In the genomic region with DNA sequence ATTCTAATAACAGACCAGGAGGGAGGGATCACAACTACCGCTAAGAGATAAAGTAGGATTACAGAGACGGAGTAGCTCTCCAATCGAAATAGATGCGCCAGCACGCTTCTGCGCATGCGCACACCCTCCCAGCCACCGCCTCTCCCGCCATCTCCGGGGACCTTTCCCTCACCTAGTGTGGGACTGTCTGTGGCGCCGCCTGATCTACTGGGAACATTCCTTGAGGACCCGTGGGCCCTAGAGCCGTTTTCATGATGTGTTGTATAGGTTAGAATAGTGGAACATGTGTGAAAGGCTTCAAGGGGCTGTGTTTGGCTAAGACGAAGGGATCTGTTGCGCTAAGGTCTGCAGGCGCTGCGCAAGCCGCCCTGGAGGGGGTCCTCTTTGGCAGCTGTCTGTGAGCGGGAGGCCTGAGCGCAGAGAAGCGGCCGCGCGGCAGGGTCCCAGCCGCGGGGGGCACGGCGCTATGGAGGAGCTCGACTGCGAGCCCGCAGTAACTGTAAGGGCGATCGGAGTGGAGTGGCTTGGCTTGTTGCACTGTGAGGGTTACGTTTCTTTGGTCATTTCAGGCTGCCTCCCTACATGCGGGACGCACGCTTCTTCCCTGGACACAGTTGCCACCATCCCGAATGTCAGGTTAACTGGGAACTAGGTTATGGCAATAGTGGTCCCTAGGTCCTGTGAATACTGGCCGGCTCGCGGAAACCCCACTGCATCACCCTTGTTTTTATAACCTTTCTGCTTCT, we compare ENCODE assay signal across 7 mouse cellular contexts. TPM values are rescaled to one million over a fixed set of nuclear protein-coding genes. Genes with fewer than 3 reads are reported as not detected.
DNase-seq lines count a peak whose midpoint lies in the region; ATAC-seq and TF ChIP-seq lines count a peak whose summit lies in the region.

A gene (plus strand): TSS at position 371 of the 746 bp plus-strand sequence.

- peaks cover 36% of the 10 kb centered on the region for H3K36me3 ChIP-seq in embryonic facial prominence, embryonic 10.5 days (replicated peaks)
- H3K36me3 ChIP-seq in intestine, postnatal 0 days (ENCODE audit: control insufficient read depth, insufficient read depth) = peaks cover 24% of the 10 kb centered on the region
- H3K36me3 ChIP-seq in midbrain, embryonic 12.5 days = peaks cover 31% of the 10 kb centered on the region
- H3K36me3 ChIP-seq in small intestine, adult 2 months (ENCODE audit: control insufficient read depth, insufficient read depth, low read length) = peaks cover 12% of the 10 kb centered on the region; the same call in 1 of the 2 replicates

- peak within 1 kb of the TSS; percentile 76 for H3K4me2 ChIP-seq in intestine, postnatal 0 days (replicated peaks; ENCODE audit: low read depth)
- H3K4me2 ChIP-seq in midbrain, embryonic 12.5 days (replicated peaks) = peak within 1 kb of the TSS; percentile 86

- H3K27me3 ChIP-seq in embryonic facial prominence, embryonic 10.5 days (replicated peaks; ENCODE audit: low read depth, poor library complexity, severe bottlenecking) = no peaks in the 10 kb centered on the region
- no peaks in the 10 kb centered on the region for H3K27me3 ChIP-seq in intestine, postnatal 0 days (replicated peaks; ENCODE audit: control insufficient read depth, insufficient read depth, low read length)
- no peaks in the 10 kb centered on the region for H3K27me3 ChIP-seq in midbrain, embryonic 12.5 days
- no peaks in the 10 kb centered on the region for H3K27me3 ChIP-seq in small intestine, adult 2 months (ENCODE audit: control insufficient read depth, insufficient read depth, low read length)

- DNase-seq in adrenal gland, postnatal 10 days = peak; percentile 98
- peak; percentile 97 for DNase-seq in embryonic facial prominence, embryonic 10.5 days (ENCODE audit: low spot score)
- DNase-seq in gonadal fat pad, adult 2 months (ENCODE audit: low read depth) = no peak
- DNase-seq in left cerebral cortex, postnatal 4 days = peak; percentile 99

- intact Hi-C loops in left cerebral cortex, postnatal 4 days (cut with DNase I) = no loop called here

- TF ChIP-seq POLR2A in small intestine, adult 2 months (IDR thresholded peaks at IDR 0.05; ENCODE audit: low read depth, low read length) = peak; percentile 58; the same call in 1 of the 2 replicates

- WGBS in embryonic facial prominence, embryonic 10.5 days = under 1% methylated on average over 42 of the region's 42 CpGs
- 1% methylated on average over 42 of the region's 42 CpGs for WGBS in intestine, postnatal 0 days
- under 1% methylated on average over 42 of the region's 42 CpGs for WGBS in midbrain, embryonic 12.5 days
- WGBS in small intestine, adult 2 months = 1% methylated on average over 42 of the region's 42 CpGs

- H3K4me3 ChIP-seq in embryonic facial prominence, embryonic 10.5 days = peak within 1 kb of the TSS; percentile 92
- peak within 1 kb of the TSS; percentile 80 for H3K4me3 ChIP-seq in intestine, postnatal 0 days (ENCODE audit: low read depth, low read length)
- peak within 1 kb of the TSS; percentile 88 for H3K4me3 ChIP-seq in midbrain, embryonic 12.5 days
- H3K4me3 ChIP-seq in small intestine, adult 2 months (ENCODE audit: low read depth, low read length) = peak within 1 kb of the TSS; percentile 95

- peak; percentile 17; the same call in 1 of the 2 replicates for TF ChIP-seq CTCF in intestine, postnatal 0 days (IDR thresholded peaks at IDR 0.05; ENCODE audit: low read depth)
- no peak for TF ChIP-seq CTCF in small intestine, adult 2 months (IDR thresholded peaks at IDR 0.05; ENCODE audit: extremely low read depth, insufficient read length, insufficient replicate concordance, low read depth, low read length)

- peak within 1 kb of the TSS; percentile 76 for H3K9ac ChIP-seq in intestine, postnatal 0 days (ENCODE audit: low read depth, low read length)
- H3K9ac ChIP-seq in midbrain, embryonic 12.5 days (replicated peaks) = peak within 1 kb of the TSS; percentile 83

- H3K27ac ChIP-seq in embryonic facial prominence, embryonic 10.5 days (replicated peaks) = peak within 1 kb of the TSS; percentile 99
- peak within 1 kb of the TSS; percentile 81 for H3K27ac ChIP-seq in intestine, postnatal 0 days (ENCODE audit: low read depth, low read length)
- peak within 1 kb of the TSS; percentile 78 for H3K27ac ChIP-seq in midbrain, embryonic 12.5 days (replicated peaks)
- H3K27ac ChIP-seq in small intestine, adult 2 months (ENCODE audit: insufficient read depth, low read depth, low read length) = peak within 1 kb of the TSS; percentile 77

- ATAC-seq in intestine, postnatal 0 days = peak; percentile 88
- ATAC-seq in midbrain, embryonic 12.5 days (ENCODE audit: low FRiP score, low read depth) = peak; percentile 91

- H3K4me1 ChIP-seq in embryonic facial prominence, embryonic 10.5 days = peaks cover 24% of the 10 kb centered on the region
- peaks cover 4% of the 10 kb centered on the region; the same call in 1 of the 2 replicates for H3K4me1 ChIP-seq in intestine, postnatal 0 days (replicated peaks; ENCODE audit: control insufficient read depth, insufficient read depth, low read length)
- H3K4me1 ChIP-seq in midbrain, embryonic 12.5 days = peaks cover 13% of the 10 kb centered on the region
- no peaks in the 10 kb centered on the region for H3K4me1 ChIP-seq in small intestine, adult 2 months (ENCODE audit: control insufficient read depth, insufficient read depth, insufficient read length, low read length)

- no peaks in the 10 kb centered on the region for H3K9me3 ChIP-seq in embryonic facial prominence, embryonic 10.5 days
- no peaks in the 10 kb centered on the region for H3K9me3 ChIP-seq in intestine, postnatal 0 days (ENCODE audit: control insufficient read depth)
- H3K9me3 ChIP-seq in midbrain, embryonic 12.5 days = no peaks in the 10 kb centered on the region

RNA-seq across cellular contexts. Expression of the gene that starts here (rescaled TPM):
- total RNA-seq in adrenal gland, postnatal 10 days (2021) = 10 to 100 TPM; 44.4 to 48.7 TPM
- polyA plus RNA-seq in embryonic facial prominence, embryonic 10.5 days (2016; fragmentation: Nextera tagmentation; extraction: Ambion mirVana) = 252 and 253 TPM in 2 replicates
- polyA plus RNA-seq in gonadal fat pad, adult 2 months (2012; rRNA removed) = 38.4 and 50.7 TPM in 2 replicates
- 30.4 and 31.5 TPM in 2 replicates for polyA plus RNA-seq in intestine, postnatal 0 days (2015; fragmentation: Nextera tagmentation; extraction: Ambion mirVana)
- total RNA-seq in left cerebral cortex, postnatal 4 days (2021) = 10 to 100 TPM; 66.6 to 73.4 TPM
- 168 and 172 TPM in 2 replicates for polyA plus RNA-seq in midbrain, embryonic 12.5 days (2016; fragmentation: Nextera tagmentation; extraction: Ambion mirVana)
- polyA plus RNA-seq in small intestine, adult 2 months (2012; rRNA removed) = 12.6 and 16.8 TPM in 2 replicates
